Mouse (Mus musculus) heart, adult 2 months (tissue): ENCODE results near the gene Lrrfip1.

ENCODE experiments used
- CTCF ChIP-seq: fragments of 200-600 bp; IDR thresholded peaks from 2 replicates; pipeline ENCODE4 v1.8.1; 2022; ENCODE audit warnings: antibody characterized with exemption, mild to moderate bottlenecking, moderate library complexity
- EP300 ChIP-seq: fragments of 200-500 bp; IDR thresholded peaks from 2 replicates; pipeline ENCODE4 v1.6.1; 2011; ENCODE audit warnings: low read depth, low read length, control low read depth; ENCODE audit not compliant: insufficient read depth
- POLR2A ChIP-seq: fragments of 200-500 bp; IDR thresholded peaks from 2 replicates; pipeline ENCODE4 v1.6.1; 2011; ENCODE audit warnings: mild to moderate bottlenecking, low read depth, low read length, control low read depth; ENCODE audit not compliant: insufficient read depth

GRCm38 (mm10) chr1:91006037-91006436 is 7.5 kb downstream of the Lrrfip1 start:
- TF ChIP-seq CTCF (no peak), POLR2A (no peak), EP300 (no peak)
